Mouse (Mus musculus) stomach, embryonic 16.5 days (tissue): ENCODE data around the gene Tardbp. TPM values are rescaled to one million over a fixed set of nuclear protein-coding genes. Genes with fewer than 3 reads are reported as not detected.

ENCODE experiments used
- ATAC-seq: fragments of 200-750 bp; cut with Nextera tagmentation; 2 replicates; pipeline ENCODE4 v1.8.0; 2017; ENCODE audit warnings: moderate number of reproducible peaks, moderate TSS enrichment; ENCODE audit not compliant: insufficient read depth, low FRiP score
- H3K27ac ChIP-seq: fragments of 300-500 bp; sonication (generic); 2 replicates; pipeline ENCODE4 v1.5.1; 2014; ENCODE audit warnings: low read length
- H3K27me3 ChIP-seq: fragments of 300-500 bp; sonication (generic); 2 replicates; pipeline ENCODE4 v1.6.1; 2014; ENCODE audit warnings: low read length, control low read depth, mixed read lengths; ENCODE audit not compliant: control insufficient read depth, insufficient read depth
- H3K36me3 ChIP-seq: fragments of 300-500 bp; sonication (generic); 2 replicates; pipeline ENCODE4 v1.6.1; 2014; ENCODE audit warnings: low read length; ENCODE audit not compliant: control insufficient read depth, insufficient read depth
- H3K4me1 ChIP-seq: fragments of 300-500 bp; sonication (generic); 2 replicates; pipeline ENCODE4 v1.6.1; 2014; ENCODE audit warnings: low read length, control low read depth, mixed read lengths; ENCODE audit not compliant: control insufficient read depth, insufficient read depth
- H3K4me2 ChIP-seq: fragments of 300-500 bp; sonication (generic); 2 replicates; pipeline ENCODE4 v1.6.1; 2014; ENCODE audit warnings: low read depth, low read length, mixed read lengths
- H3K4me3 ChIP-seq: fragments of 300-500 bp; sonication (generic); replicated peaks from 2 replicates; pipeline ENCODE4 v1.5.1; 2014; ENCODE audit warnings: mild to moderate bottlenecking, low read length
- H3K9ac ChIP-seq: fragments of 300-500 bp; sonication (generic); 2 replicates; pipeline ENCODE4 v1.6.1; 2014; ENCODE audit warnings: low read length
- H3K9me3 ChIP-seq: fragments of 300-500 bp; sonication (generic); replicated peaks from 2 replicates; pipeline ENCODE4 v1.6.1; 2016; ENCODE audit warnings: low read length, control low read depth; ENCODE audit not compliant: control insufficient read depth
- WGBS: fragments of 180-500 bp; shearing (Covaris S2); extraction: QIAGEN DNeasy Blood & Tissue Kit; methylation state at CpG from one replicate; pipeline ENCODE4 v1.1.7; 2014; 5-methylcytosine and 5-hydroxymethylcytosine counted together
- polyA plus RNA-seq: library from polyadenylated mRNA; unstranded; fragments of >200 nt; fragmentation: Nextera tagmentation; extraction: Ambion mirVana; gene quantifications from 2 replicates; pipeline ENCODE4 v1.2.1, GENCODE M21; 2015

The Tardbp gene
- polyA plus RNA-seq = 284 and 286 TPM in 2 replicates

- Histone ChIP-seq H3K27ac (peak within 1 kb of the TSS; percentile 95), H3K4me3 (peak within 1 kb of the TSS; percentile 96), H3K27me3 (no peaks in the 10 kb centered on the region), H3K4me2 (peak within 1 kb of the TSS; percentile 91), H3K4me1 (peaks cover 20% of the 10 kb centered on the region), H3K9me3 (no peaks in the 10 kb centered on the region), H3K9ac (peak within 1 kb of the TSS; percentile 100), H3K36me3 (peaks cover 21% of the 10 kb centered on the region; the same call in 1 of the 2 replicates)
- peak; percentile 97 for ATAC-seq
- under 1% methylated on average over 51 of the region's 51 CpGs for WGBS
Measured at GRCm38 (mm10) chr4:148626623-148627185, at the start of gene Tardbp. Tardbp (minus strand) TSS chr4:148627019.

DNA sequence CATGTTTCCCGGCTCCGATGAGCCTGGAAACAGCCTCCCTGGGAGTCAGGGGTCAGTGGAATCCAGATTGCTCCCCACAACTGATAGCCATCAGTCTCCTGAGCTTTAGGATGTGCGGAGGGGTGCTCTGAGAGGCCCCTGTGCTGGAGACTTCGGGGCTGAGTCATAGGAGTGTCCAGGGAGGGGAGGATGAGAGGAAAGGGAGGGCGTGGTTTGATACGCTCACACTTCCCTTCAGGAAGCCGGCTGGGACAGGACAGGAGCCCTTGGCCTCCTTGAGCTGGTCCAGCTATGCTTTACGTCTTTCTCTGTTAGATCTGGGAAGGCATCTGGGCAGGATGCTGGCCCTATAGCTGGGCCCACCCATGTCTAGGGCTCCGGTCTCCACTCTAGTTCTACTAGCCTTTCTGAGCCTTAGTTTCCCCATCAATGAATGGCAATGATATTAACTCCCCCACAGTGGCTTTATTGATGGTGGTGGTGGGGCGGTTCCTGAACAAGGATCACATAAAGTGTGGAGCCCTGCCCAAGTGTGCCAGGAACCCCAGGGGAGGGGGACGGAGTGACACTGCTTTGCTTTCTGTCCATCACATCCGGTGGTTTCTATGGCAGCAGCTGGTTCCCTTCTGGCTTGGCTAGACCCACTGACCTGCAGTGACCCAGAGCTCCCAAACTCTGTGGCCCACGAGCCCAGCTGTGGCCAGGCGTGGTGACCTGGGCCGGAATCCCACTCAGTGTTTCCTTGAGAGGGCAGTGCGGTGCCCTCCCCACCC is 49.6 kb upstream of the Tardbp start:
- H3K27me3 ChIP-seq = no peaks in the 10 kb centered on the region
- 43% methylated on average over 16 of the region's 16 CpGs for WGBS
- H3K27ac ChIP-seq = no peak overlapping the region
- ATAC-seq = peak; percentile 68
- H3K9me3 ChIP-seq = no peaks in the 10 kb centered on the region
- peaks cover 21% of the 10 kb centered on the region for H3K4me1 ChIP-seq
- no peak overlapping the region for H3K9ac ChIP-seq
- H3K4me2 ChIP-seq = no peak overlapping the region
- H3K36me3 ChIP-seq = no peaks in the 10 kb centered on the region
- H3K4me3 ChIP-seq = no peak overlapping the region

GRCm38 (mm10) chr4:148675043-148675442 is 48.2 kb upstream of the Tardbp start:
- H3K27ac ChIP-seq = peak overlapping the region; percentile 5; the same call in 1 of the 2 replicates
- H3K9me3 ChIP-seq = no peaks in the 10 kb centered on the region
- ATAC-seq = no peak
- H3K4me3 ChIP-seq = no peak overlapping the region
- 36% methylated on average over 7 of the region's 7 CpGs for WGBS
- H3K27me3 ChIP-seq = no peaks in the 10 kb centered on the region
- H3K4me1 ChIP-seq = peaks cover 26% of the 10 kb centered on the region
- no peak overlapping the region for H3K4me2 ChIP-seq
- H3K36me3 ChIP-seq = no peaks in the 10 kb centered on the region
- peak overlapping the region; percentile 35; the same call in 1 of the 2 replicates for H3K9ac ChIP-seq

GRCm38 (mm10) chr4:148671230-148671947 is 44.6 kb upstream of the Tardbp start:
- Histone ChIP-seq H3K27ac (no peak overlapping the region), H3K27me3 (no peaks in the 10 kb centered on the region), H3K4me1 (peaks cover 17% of the 10 kb centered on the region), H3K4me2 (peak overlapping the region; percentile 25), H3K36me3 (no peaks in the 10 kb centered on the region), H3K9ac (no peak overlapping the region), H3K4me3 (no peak overlapping the region), H3K9me3 (no peaks in the 10 kb centered on the region)
- no peak for ATAC-seq
- 29% methylated on average over 16 of the region's 16 CpGs for WGBS

- Histone ChIP-seq H3K4me1 (peaks cover 13% of the 10 kb centered on the region; the same call in 1 of the 2 replicates), H3K27ac (no peak overlapping the region), H3K9ac (no peak overlapping the region), H3K36me3 (no peaks in the 10 kb centered on the region), H3K9me3 (no peaks in the 10 kb centered on the region), H3K4me3 (no peak overlapping the region), H3K27me3 (no peaks in the 10 kb centered on the region), H3K4me2 (no peak overlapping the region)
- 76% methylated on average over 15 of the region's 15 CpGs for WGBS
- ATAC-seq = no peak
Measured at GRCm38 (mm10) chr4:148667006-148667755, 40.4 kb upstream of the Tardbp start.

DNA sequence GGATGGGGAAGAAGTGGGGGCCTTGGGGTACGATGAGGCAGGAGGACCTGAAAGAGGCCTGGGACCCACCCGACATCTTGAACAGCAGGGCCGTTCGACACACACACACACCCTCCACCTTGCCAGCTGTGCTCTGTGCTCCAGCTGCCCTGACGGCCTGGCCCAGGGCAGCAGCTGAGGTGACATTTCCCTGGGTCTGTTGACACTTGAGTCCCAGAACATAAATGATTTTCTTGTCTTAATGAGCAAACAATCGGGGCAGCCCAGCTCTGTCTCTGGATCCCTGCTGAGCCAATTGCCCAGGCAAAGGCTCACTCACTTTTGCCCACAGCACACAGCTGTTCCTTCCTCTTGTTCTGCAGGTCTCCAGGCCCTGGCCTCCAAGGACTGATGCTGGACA is 37.2 kb upstream of the Tardbp start:
- Histone ChIP-seq H3K27ac (no peak overlapping the region), H3K4me3 (no peak overlapping the region), H3K4me1 (peaks cover 9% of the 10 kb centered on the region; the same call in 1 of the 2 replicates), H3K4me2 (no peak overlapping the region), H3K9ac (no peak overlapping the region), H3K36me3 (no peaks in the 10 kb centered on the region), H3K9me3 (no peaks in the 10 kb centered on the region), H3K27me3 (no peaks in the 10 kb centered on the region)
- 33% methylated on average over 6 of the region's 6 CpGs for WGBS
- peak; percentile 39; the same call in 1 of the 2 replicates for ATAC-seq

GRCm38 (mm10) chr4:148663326-148663725 is 36.5 kb upstream of the Tardbp start:
- H3K4me3 ChIP-seq = no peak overlapping the region
- no peak overlapping the region for H3K27ac ChIP-seq
- peaks cover 9% of the 10 kb centered on the region; the same call in 1 of the 2 replicates for H3K4me1 ChIP-seq
- ATAC-seq = no peak
- 61% methylated on average over 7 of the region's 7 CpGs for WGBS
- no peak overlapping the region for H3K4me2 ChIP-seq
- no peaks in the 10 kb centered on the region for H3K27me3 ChIP-seq
- H3K36me3 ChIP-seq = no peaks in the 10 kb centered on the region
- no peaks in the 10 kb centered on the region for H3K9me3 ChIP-seq
- H3K9ac ChIP-seq = no peak overlapping the region

GRCm38 (mm10) chr4:148662168-148662965 is 35.5 kb upstream of the Tardbp start:
- Histone ChIP-seq H3K4me3 (no peak overlapping the region), H3K36me3 (no peaks in the 10 kb centered on the region), H3K9ac (no peak overlapping the region), H3K4me2 (peak overlapping the region; percentile 19; the same call in 1 of the 2 replicates), H3K27me3 (no peaks in the 10 kb centered on the region), H3K9me3 (no peaks in the 10 kb centered on the region), H3K27ac (no peak overlapping the region), H3K4me1 (peaks cover 9% of the 10 kb centered on the region; the same call in 1 of the 2 replicates)
- 38% methylated on average over 21 of the region's 21 CpGs for WGBS
- ATAC-seq = peak; percentile 42
